Mouse (Mus musculus): ENCODE data around the gene Vwce. TPM values are rescaled to one million over a fixed set of nuclear protein-coding genes. Genes with fewer than 3 reads are reported as not detected.

The Vwce gene
- total RNA-seq, 2 experiments from 2014 or later, result 0.35 to 0.56 TPM

GRCm38 (mm10) chr19:10712646-10713045 lies 78.6 kb downstream of the Vwce start:
- DNase-seq (ENCODE audit: low spot score in 2 of 2), result no peak

GRCm38 (mm10) chr19:10713551-10713950 lies 79.5 kb downstream of the Vwce start:
- DNase-seq (ENCODE audit: low spot score in 2 of 2), result no peak

GRCm38 (mm10) chr19:10714168-10714567 lies 80.2 kb downstream of the Vwce start:
- DNase-seq (ENCODE audit: low spot score in 2 of 2), result no peak

GRCm38 (mm10) chr19:10714682-10715475 lies 80.9 kb downstream of the Vwce start:
- DNase-seq (ENCODE audit: low spot score in 2 of 2), result peak; percentile 66 to 77

GRCm38 (mm10) chr19:10715476-10715875 lies 81.5 kb downstream of the Vwce start:
- DNase-seq (ENCODE audit: low spot score in 2 of 2), result no peak

Other genes with a start within 250 kb of the Vwce start
- gene Syt7, start 245.1 kb upstream of the Vwce start, total RNA-seq (2021), result 100 to 1,000 TPM; 280 to 316 TPM
- gene Lrrc10b, start 176.7 kb upstream of the Vwce start, total RNA-seq (2021), result 10 to 100 TPM; 70.5 to 77.9 TPM
- 1 to 10 TPM; 1.3 to 1.9 TPM for gene Ppp1r32, start 151.3 kb upstream of the Vwce start, total RNA-seq (2021)
- 10 to 100 TPM; 68.6 to 74.5 TPM for gene Cpsf7, start 108.9 kb upstream of the Vwce start, total RNA-seq (2021)
- 10 to 100 TPM; 51.3 to 55.5 TPM for gene Sdhaf2, start 108.1 kb upstream of the Vwce start, total RNA-seq (2021)
- gene Tmem216, start 78.0 kb upstream of the Vwce start, total RNA-seq (2021), result 10 to 100 TPM; 10.6 to 10.8 TPM
- gene Cyb561a3, start 57.0 kb upstream of the Vwce start, total RNA-seq (2021), result 1 to 10 TPM; 9.4 TPM
- 10 to 100 TPM; 11.2 to 12.8 TPM for gene Tmem138, start 56.9 kb upstream of the Vwce start, total RNA-seq (2021)
- gene Ddb1, start 28.9 kb upstream of the Vwce start, total RNA-seq (2021), result 100 to 1,000 TPM; 193 to 196 TPM
- 10 to 100 TPM; 15.2 to 16.8 TPM for gene Tkfc, start 28.6 kb upstream of the Vwce start, total RNA-seq (2021)
- not detected for gene Pga5, start 43.9 kb downstream of the Vwce start, total RNA-seq (2021)
- gene Vps37c, start 54.5 kb downstream of the Vwce start, total RNA-seq (2021), result 10 to 100 TPM; 19.3 to 23.1 TPM
- gene Cd5, start 104.8 kb downstream of the Vwce start, total RNA-seq (2021), result not detected
- gene Cd6, start 195.8 kb downstream of the Vwce start, total RNA-seq (2021), result under 1 TPM in 1 of 2 experiments, not detected in 1; 0.57 TPM
- 1 to 10 TPM in 1 of 2 experiments, under 1 TPM in 1; 0.89 to 1.4 TPM for gene Slc15a3, start 205.5 kb downstream of the Vwce start, total RNA-seq (2021)
- gene Tmem132a, start 235.7 kb downstream of the Vwce start, total RNA-seq (2021), result 100 to 1,000 TPM; 148 to 178 TPM
- 10 to 100 TPM; 46.9 to 51.0 TPM for gene Tmem109, start 247.8 kb downstream of the Vwce start, total RNA-seq (2021)